Mouse (Mus musculus) kidney, adult 2 months (tissue): Measurements from ENCODE around the gene Pdia6.

Experiments used
- CTCF ChIP-seq: fragments of 200-500 bp; conservative IDR thresholded peaks from 2 replicates; pipeline ENCODE4 v1.5.1; 2011; ENCODE audit warnings: low read depth, mild to moderate bottlenecking, control low read depth, low read length, moderate library complexity, mixed read lengths; ENCODE audit not compliant: insufficient read depth, insufficient read length
- POLR2A ChIP-seq: fragments of 200-500 bp; IDR thresholded peaks from one replicate; pipeline ENCODE4 v1.6.1; 2011; ENCODE audit warnings: low read depth, low read length, control low read depth

DNA sequence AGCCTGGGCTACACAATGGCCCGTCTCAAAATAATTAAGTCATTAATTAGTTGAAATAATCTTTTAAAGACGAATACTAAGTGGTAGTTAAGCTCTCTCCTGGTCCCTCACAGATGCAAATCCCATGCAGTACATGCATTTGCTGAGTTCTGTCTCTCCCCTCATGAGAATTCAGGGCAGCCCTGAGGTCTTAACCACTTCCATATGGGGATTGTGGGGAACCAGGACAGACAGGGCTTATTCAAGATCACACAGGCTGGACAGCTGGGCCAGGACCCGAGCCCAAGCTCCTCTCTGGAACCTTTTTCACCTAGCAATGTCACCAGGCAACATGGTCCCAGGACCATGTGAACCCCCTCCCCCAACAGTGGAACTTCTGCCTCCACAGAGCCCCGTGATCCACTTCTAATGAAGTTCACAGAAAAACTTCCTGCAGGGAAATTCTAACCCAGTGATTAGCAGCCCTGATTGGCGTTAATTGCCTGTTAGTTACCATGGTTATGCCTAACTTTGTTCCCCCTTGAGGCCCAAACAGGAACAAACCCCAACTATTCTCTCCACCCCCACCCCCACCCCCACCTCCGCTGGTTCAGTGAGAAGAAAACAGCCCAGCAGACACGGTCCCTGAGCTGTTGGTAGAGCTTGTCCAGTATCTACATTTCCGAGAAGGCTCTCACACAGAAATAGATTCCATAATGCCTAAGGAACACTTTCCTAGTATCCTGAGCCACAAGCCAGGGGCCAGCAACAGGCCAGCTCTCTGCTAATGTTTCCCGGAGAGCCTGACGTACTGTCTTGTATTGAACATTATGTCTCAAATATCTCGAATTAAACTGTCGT is 27.5 kb upstream of the Pdia6 start:
- TF ChIP-seq CTCF (no peak), POLR2A (no peak)
